Mouse (Mus musculus) E14TG2a.4 (cell line): ENCODE data around the gene Hils1.

ENCODE experiments used
- CTCF ChIP-seq: conservative IDR thresholded peaks from 2 replicates; pipeline ENCODE4 v1.5.1; 2014; ENCODE audit warnings: low read length
- POU5F1 ChIP-seq: IDR thresholded peaks from 2 replicates; pipeline ENCODE4 v1.6.1; 2014; ENCODE audit warnings: low read length, borderline replicate concordance

GRCm38 (mm10) chr11:94957693-94958064 is 9.7 kb upstream of the Hils1 start:
- no peak for TF ChIP-seq CTCF
- TF ChIP-seq POU5F1, result no peak
